Comparison of ENCODE assay signal across 8 mouse cellular contexts in the genomic region with DNA sequence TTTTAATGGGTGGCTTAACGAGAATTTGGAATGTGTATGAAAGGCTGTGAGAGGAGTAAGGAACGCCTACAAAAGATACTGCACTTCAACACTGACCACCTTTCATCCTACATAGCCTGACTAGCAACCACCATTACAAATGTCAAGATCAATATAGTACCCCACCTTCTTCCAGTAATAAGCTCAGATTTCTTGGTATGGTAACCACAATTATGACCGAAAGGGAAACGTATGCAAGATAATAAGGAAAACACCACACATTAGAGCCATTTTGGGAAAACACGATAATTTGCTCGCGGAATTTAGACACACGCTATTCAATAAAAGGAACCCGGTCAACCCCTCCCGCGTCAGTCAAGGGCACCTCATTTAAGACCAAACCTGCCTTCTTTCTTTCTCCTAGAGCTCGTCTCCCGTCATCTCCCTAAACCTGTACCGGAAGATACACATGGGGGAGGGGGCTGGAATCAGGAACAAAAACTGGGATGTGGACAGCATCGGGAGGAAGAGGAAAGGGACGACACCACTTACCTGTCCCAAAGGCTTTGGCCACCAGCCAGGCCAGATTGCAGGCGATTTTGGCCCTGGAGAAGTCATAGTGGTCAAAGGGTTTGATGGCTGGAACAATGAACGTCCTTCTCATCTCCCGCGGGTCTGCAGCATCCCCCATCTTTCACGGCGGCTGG. TPM values are rescaled to one million over a fixed set of nuclear protein-coding genes. Genes with fewer than 3 reads are reported as not detected.
DNase-seq lines count a peak whose midpoint lies in the region; ATAC-seq and TF ChIP-seq lines count a peak whose summit lies in the region.

No protein-coding gene starts in this region.

- no peaks in the 10 kb centered on the region for H3K27me3 ChIP-seq in thymus, adult 2 months (ENCODE audit: control insufficient read depth, insufficient read depth, low read length)
- no peaks in the 10 kb centered on the region for H3K27me3 ChIP-seq in forebrain, postnatal 0 days (ENCODE audit: insufficient read depth, low read length)
- H3K27me3 ChIP-seq in midbrain, embryonic 14.5 days (ENCODE audit: control insufficient read depth, insufficient read depth, low read length) = no peaks in the 10 kb centered on the region

- peak; percentile 44 for DNase-seq in adrenal gland, postnatal 10 days
- no peak for DNase-seq in adrenal gland, adult 18-20 months (ENCODE audit: low spot score in 2 of 2)
- no peak for DNase-seq in thymus, adult 2 months
- no peak for DNase-seq in thymus, postnatal 14 days
- peak; percentile 51 for DNase-seq in forebrain, postnatal 0 days
- peak; percentile 41 to 56 for DNase-seq in layer of hippocampus, postnatal 10 days (ENCODE audit: low spot score in 2 of 2)
- peak; percentile 59 for DNase-seq in midbrain, embryonic 14.5 days
- DNase-seq in ovary, postnatal 36 days (ENCODE audit: low spot score) = no peak

- no peaks in the 10 kb centered on the region for H3K9me3 ChIP-seq in forebrain, postnatal 0 days (ENCODE audit: low read length)
- no peaks in the 10 kb centered on the region for H3K9me3 ChIP-seq in midbrain, embryonic 14.5 days (ENCODE audit: control insufficient read depth, low read length)

- no peak for TF ChIP-seq POLR2A in thymus, adult 2 months (IDR thresholded peaks at IDR 0.05; ENCODE audit: control insufficient read depth, extremely low read depth, insufficient read depth, low read length, poor library complexity)

- WGBS in thymus, adult 2 months = 3% methylated on average over 22 of the region's 22 CpGs
- under 1% methylated on average over 22 of the region's 22 CpGs for WGBS in forebrain, postnatal 0 days
- under 1% methylated on average over 22 of the region's 22 CpGs for WGBS in midbrain, embryonic 14.5 days

- H3K36me3 ChIP-seq in thymus, adult 2 months (ENCODE audit: control insufficient read depth, insufficient read depth, low read length) = no peaks in the 10 kb centered on the region
- no peaks in the 10 kb centered on the region for H3K36me3 ChIP-seq in forebrain, postnatal 0 days (ENCODE audit: insufficient read depth)
- H3K36me3 ChIP-seq in midbrain, embryonic 14.5 days (ENCODE audit: control insufficient read depth, insufficient read depth, low read length) = no peaks in the 10 kb centered on the region

- TF ChIP-seq CTCF in thymus, adult 2 months (IDR thresholded peaks at IDR 0.05; ENCODE audit: borderline replicate concordance, control insufficient read depth, extremely low read depth, insufficient read depth, low read length, poor library complexity) = no peak
- TF ChIP-seq CTCF in forebrain, postnatal 0 days (IDR thresholded peaks at IDR 0.05; ENCODE audit: low read depth) = no peak

- H3K27ac ChIP-seq in thymus, adult 2 months (ENCODE audit: control insufficient read depth, insufficient read depth, low read length) = no peak overlapping the region
- H3K27ac ChIP-seq in forebrain, postnatal 0 days (ENCODE audit: low read depth, low read length) = peak overlapping the region; percentile 98
- peak overlapping the region; percentile 97 for H3K27ac ChIP-seq in midbrain, embryonic 14.5 days (replicated peaks; ENCODE audit: low read depth, low read length)

- H3K9ac ChIP-seq in forebrain, postnatal 0 days = peak overlapping the region; percentile 95
- H3K9ac ChIP-seq in midbrain, embryonic 14.5 days (replicated peaks; ENCODE audit: low read length) = peak overlapping the region; percentile 98

- H3K4me3 ChIP-seq in thymus, adult 2 months (ENCODE audit: control insufficient read depth, insufficient read depth, low read length) = peak overlapping the region; percentile 74
- peak overlapping the region; percentile 96 for H3K4me3 ChIP-seq in forebrain, postnatal 0 days (ENCODE audit: low read depth, low read length)
- peak overlapping the region; percentile 99 for H3K4me3 ChIP-seq in midbrain, embryonic 14.5 days (replicated peaks; ENCODE audit: low read depth, low read length)

- no peak for ATAC-seq in forebrain, postnatal 0 days
- no peak for ATAC-seq in midbrain, embryonic 14.5 days (ENCODE audit: low FRiP score, low TSS enrichment)

- H3K4me2 ChIP-seq in forebrain, postnatal 0 days (ENCODE audit: low read depth) = peak overlapping the region; percentile 85
- H3K4me2 ChIP-seq in midbrain, embryonic 14.5 days (ENCODE audit: low read length) = peak overlapping the region; percentile 93

- H3K4me1 ChIP-seq in thymus, adult 2 months (replicated peaks; ENCODE audit: control insufficient read depth, insufficient read depth, low read length) = peaks cover 13% of the 10 kb centered on the region
- peaks cover 19% of the 10 kb centered on the region; the same call in 1 of the 2 replicates for H3K4me1 ChIP-seq in forebrain, postnatal 0 days (ENCODE audit: insufficient read depth)
- peaks cover 32% of the 10 kb centered on the region for H3K4me1 ChIP-seq in midbrain, embryonic 14.5 days (ENCODE audit: control insufficient read depth, insufficient read depth, low read length)

RNA-seq across cellular contexts. Expression of gene Camsap2, which starts 1.0 kb away (rescaled TPM):
- total RNA-seq in adrenal gland, postnatal 10 days (2021) = 10 to 100 TPM; 46.6 to 48.1 TPM
- 10 to 100 TPM; 42.3 to 42.6 TPM for total RNA-seq in adrenal gland, adult 18-20 months (2021)
- 7.3 and 13.4 TPM in 2 replicates for polyA plus RNA-seq in thymus, adult 2 months (2012; rRNA removed)
- 120 and 135 TPM in 2 replicates for total RNA-seq in forebrain, postnatal 0 days (2014; rRNA removed)
- 16.1 and 20.1 TPM in 2 replicates for polyA plus RNA-seq in forebrain, postnatal 0 days (2015; fragmentation: Nextera tagmentation; extraction: Ambion mirVana)
- total RNA-seq in layer of hippocampus, postnatal 10 days (2021) = 100 to 1,000 TPM; 149 to 165 TPM
- polyA plus RNA-seq in midbrain, embryonic 14.5 days (2014; fragmentation: Nextera tagmentation; extraction: Ambion mirVana) = 52.0 and 63.8 TPM in 2 replicates

Comparison
In these comparisons a context has a peak if more than half of its experiments do, and no peak if none do; other contexts are left out.
1. DNase-seq: peak in adrenal gland, postnatal 10 days (single experiment), forebrain, postnatal 0 days (single experiment), layer of hippocampus, postnatal 10 days (2 of 2) and midbrain, embryonic 14.5 days (single experiment); none in adrenal gland, adult 18-20 months (0 of 2), thymus, adult 2 months (single experiment), thymus, postnatal 14 days (single experiment) and ovary, postnatal 36 days (single experiment).
2. Peak in every context shown above with its lines, with median percentiles within 50 percentile points of each other: H3K4me3 ChIP-seq.